Mouse (Mus musculus): Measurements from ENCODE around the gene Wwox.

DNA sequence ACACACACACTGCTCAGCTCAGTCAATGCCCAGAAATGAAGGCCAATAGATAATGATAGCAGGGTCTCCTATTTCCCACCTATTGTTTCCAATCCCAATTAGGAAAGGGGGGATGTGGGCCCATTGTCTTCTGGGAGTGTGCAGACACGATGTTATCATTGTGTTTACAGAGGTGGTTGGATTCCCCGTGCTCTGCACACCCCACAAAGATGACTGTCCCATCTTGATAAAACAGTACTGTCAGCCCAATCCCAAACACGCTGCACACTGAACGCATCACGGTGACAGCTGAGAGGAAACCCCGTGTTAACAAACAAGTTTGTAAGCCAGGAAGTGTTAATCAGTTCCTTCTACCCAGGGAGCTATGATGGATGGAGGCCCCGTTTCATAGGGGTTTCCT is 650.3 kb downstream of the Wwox start:
- no peak for TF ChIP-seq CTCF (IDR thresholded peaks at IDR 0.05; ENCODE audit: low read depth)
- no peak for TF ChIP-seq EP300 (IDR thresholded peaks at IDR 0.05; ENCODE audit: low read depth)

All from liver, embryonic 14.5 days (tissue).